Mouse (Mus musculus): ENCODE results near the gene Gm49630. TPM values are rescaled to one million over a fixed set of nuclear protein-coding genes. Genes with fewer than 3 reads are reported as not detected.
"Not testable (repeated sequence)": the region's sequence is repeated elsewhere in the genome, so short reads cannot be mapped to it uniquely, and the experiment has no call there.

Gene Gm49630
- total RNA-seq, 2 experiments from 2014 or later: not detected

- not testable (repeated sequence) for ATAC-seq (replicated peaks; ENCODE audit: poor library complexity)
Measured at GRCm38 (mm10) chr17:7369401-7369800, 2.4 kb downstream of the Gm49630 start.

GRCm38 (mm10) chr17:7366676-7367374, 5.0 kb downstream of the Gm49630 start:
- not testable (repeated sequence) for ATAC-seq (replicated peaks; ENCODE audit: poor library complexity)

- ATAC-seq (replicated peaks; ENCODE audit: poor library complexity): not testable (repeated sequence)
Measured at GRCm38 (mm10) chr17:7366265-7366664, 5.5 kb downstream of the Gm49630 start.

GRCm38 (mm10) chr17:7365615-7366014, 6.2 kb downstream of the Gm49630 start:
- ATAC-seq (replicated peaks; ENCODE audit: poor library complexity): not testable (repeated sequence)

- not testable (repeated sequence) for ATAC-seq (replicated peaks; ENCODE audit: poor library complexity)
Measured at GRCm38 (mm10) chr17:7360749-7361465, 10.9 kb downstream of the Gm49630 start.

GRCm38 (mm10) chr17:7359806-7360205, 12.0 kb downstream of the Gm49630 start:
- not testable (repeated sequence) for ATAC-seq (replicated peaks; ENCODE audit: poor library complexity)

- not testable (repeated sequence) for ATAC-seq (replicated peaks; ENCODE audit: poor library complexity)
Measured at GRCm38 (mm10) chr17:7352596-7352995, 19.2 kb downstream of the Gm49630 start, which contains the start of gene Ttll2. Gene Ttll2 (minus strand): TSS chr17:7352696.

- not testable (repeated sequence) for ATAC-seq (replicated peaks; ENCODE audit: poor library complexity)
Measured at GRCm38 (mm10) chr17:7348765-7349164, 23.0 kb downstream of the Gm49630 start.

GRCm38 (mm10) chr17:7337381-7337780, 34.4 kb downstream of the Gm49630 start:
- not testable (repeated sequence) for ATAC-seq (replicated peaks; ENCODE audit: poor library complexity)

- ATAC-seq (replicated peaks; ENCODE audit: poor library complexity): peak; percentile 83
Measured at GRCm38 (mm10) chr17:7332745-7333144, 39.0 kb downstream of the Gm49630 start.

GRCm38 (mm10) chr17:7326415-7326814, 45.4 kb downstream of the Gm49630 start:
- not testable (repeated sequence) for ATAC-seq (replicated peaks; ENCODE audit: poor library complexity)

- ATAC-seq (replicated peaks; ENCODE audit: poor library complexity): not testable (repeated sequence)
Measured at GRCm38 (mm10) chr17:7324346-7324745, 47.4 kb downstream of the Gm49630 start, which contains the start of gene Tcp10a. Gene Tcp10a (plus strand): TSS chr17:7324646.

GRCm38 (mm10) chr17:7319789-7320188, 52.0 kb downstream of the Gm49630 start:
- ATAC-seq (replicated peaks; ENCODE audit: poor library complexity): peak; percentile 5; the same call in 1 of the 2 replicates

GRCm38 (mm10) chr17:7315693-7316382, 55.9 kb downstream of the Gm49630 start:
- peak; percentile 87 for ATAC-seq (replicated peaks; ENCODE audit: poor library complexity)

GRCm38 (mm10) chr17:7306278-7307196, 65.2 kb downstream of the Gm49630 start:
- peak; percentile 98 for ATAC-seq (replicated peaks; ENCODE audit: poor library complexity)

Other genes with a start within 250 kb of the Gm49630 start
- gene Rps6ka2, start 201.9 kb downstream of the Gm49630 start, total RNA-seq (2015): 16.5 and 16.9 TPM in 2 replicates
- 18.7 and 20.4 TPM in 2 replicates for gene Rps6ka2, start 201.9 kb downstream of the Gm49630 start, total RNA-seq (2017)
- not detected in 2 replicates for gene Tcp10a, start 47.3 kb downstream of the Gm49630 start, total RNA-seq (2015)
- not detected in 2 replicates for gene Tcp10a, start 47.3 kb downstream of the Gm49630 start, total RNA-seq (2017)
- gene Ttll2, start 19.3 kb downstream of the Gm49630 start, total RNA-seq (2015): not detected in 2 replicates
- gene Ttll2, start 19.3 kb downstream of the Gm49630 start, total RNA-seq (2017): not detected in 2 replicates
- 0.64 TPM in 1 of 2 replicates, not detected in the other for gene Unc93a2, start 13.5 kb upstream of the Gm49630 start, total RNA-seq (2015)
- gene Unc93a2, start 13.5 kb upstream of the Gm49630 start, total RNA-seq (2017): not detected in 2 replicates